Mouse (Mus musculus) spleen, adult 12 weeks (tissue): Measurements from ENCODE around the gene 9130213A22Rik.
"Not testable (repeated sequence)": the region's sequence is repeated elsewhere in the genome, so short reads cannot be mapped to it uniquely, and the experiment has no call there.

Experiments used
- DNase-seq: peaks from one replicate; pipeline ENCODE4 v3.0.0; 2022; ENCODE audit warnings: low spot score

The 9130213A22Rik gene

GRCm38 (mm10) chr11:69093856-69094255 lies 28.5 kb downstream of the 9130213A22Rik start:
- not testable (repeated sequence) for DNase-seq

GRCm38 (mm10) chr11:69092871-69093270 lies 29.5 kb downstream of the 9130213A22Rik start:
- DNase-seq: no peak

- DNase-seq: peak; percentile 83
Observed at GRCm38 (mm10) chr11:69092386-69092751, 30.0 kb downstream of the 9130213A22Rik start.

- DNase-seq: no peak
Observed at GRCm38 (mm10) chr11:69091566-69092385, 30.6 kb downstream of the 9130213A22Rik start.

- DNase-seq: no peak
Observed at GRCm38 (mm10) chr11:69090367-69090766, 32.0 kb downstream of the 9130213A22Rik start.

GRCm38 (mm10) chr11:69089616-69090290 lies 32.6 kb downstream of the 9130213A22Rik start:
- no peak for DNase-seq

- DNase-seq: peak; percentile 37
Observed at GRCm38 (mm10) chr11:69088856-69089615, 33.4 kb downstream of the 9130213A22Rik start.

GRCm38 (mm10) chr11:69088103-69088855 lies 34.1 kb downstream of the 9130213A22Rik start, which contains the start of gene Vamp2:
Vamp2 (plus strand) TSS chr11:69088490.
- peak; percentile 80 for DNase-seq

- DNase-seq: no peak
Observed at GRCm38 (mm10) chr11:69087597-69087996, 34.8 kb downstream of the 9130213A22Rik start.

- DNase-seq: no peak
Observed at GRCm38 (mm10) chr11:69087082-69087481, 35.3 kb downstream of the 9130213A22Rik start.

GRCm38 (mm10) chr11:69086390-69086789 lies 36.0 kb downstream of the 9130213A22Rik start:
- no peak for DNase-seq

- no peak for DNase-seq
Observed at GRCm38 (mm10) chr11:69085608-69086007, 36.8 kb downstream of the 9130213A22Rik start.

- DNase-seq: no peak
Observed at GRCm38 (mm10) chr11:69081613-69082012, 40.8 kb downstream of the 9130213A22Rik start.

- DNase-seq: no peak
Observed at GRCm38 (mm10) chr11:69080855-69081222, 41.5 kb downstream of the 9130213A22Rik start.

- no peak for DNase-seq
Observed at GRCm38 (mm10) chr11:69080102-69080854, 42.1 kb downstream of the 9130213A22Rik start.

GRCm38 (mm10) chr11:69078805-69079438 lies 43.5 kb downstream of the 9130213A22Rik start:
- no peak for DNase-seq

GRCm38 (mm10) chr11:69078041-69078440 lies 44.3 kb downstream of the 9130213A22Rik start:
- DNase-seq: no peak

GRCm38 (mm10) chr11:69077316-69077715 lies 45.1 kb downstream of the 9130213A22Rik start:
- no peak for DNase-seq

GRCm38 (mm10) chr11:69076572-69076971 lies 45.8 kb downstream of the 9130213A22Rik start:
- DNase-seq: no peak

GRCm38 (mm10) chr11:69075764-69076479 lies 46.5 kb downstream of the 9130213A22Rik start:
- DNase-seq: no peak
